Mouse (Mus musculus) hindbrain, embryonic 13.5 days (tissue): ENCODE measurements at regions not wholly inside any gene's neighbourhood (a gene's known extent, or its start where the extent isn't known, plus 50 kb on each side); places are given as distances from the start of the nearest gene placed in this dataset.

ENCODE experiments used
- ATAC-seq: fragments of 200-750 bp; cut with Nextera tagmentation; 2 replicates; pipeline ENCODE4 v1.8.0; 2017; ENCODE audit warnings: moderate TSS enrichment; ENCODE audit not compliant: low FRiP score
- H3K27ac ChIP-seq: fragments of 300-500 bp; sonication (generic); 2 replicates; pipeline ENCODE4 v1.5.1; 2015; ENCODE audit warnings: inconsistent platforms, mild to moderate bottlenecking, moderate library complexity
- H3K27me3 ChIP-seq: fragments of 300-500 bp; sonication (generic); 2 replicates; pipeline ENCODE4 v1.6.1; 2015; ENCODE audit warnings: mild to moderate bottlenecking, inconsistent platforms
- H3K36me3 ChIP-seq: fragments of 300-500 bp; sonication (generic); 2 replicates; pipeline ENCODE4 v1.6.1; 2015; ENCODE audit warnings: mild to moderate bottlenecking, inconsistent platforms
- H3K4me1 ChIP-seq: fragments of 300-500 bp; sonication (generic); replicated peaks from 2 replicates; pipeline ENCODE4 v1.6.1; 2015; ENCODE audit warnings: inconsistent platforms
- H3K4me2 ChIP-seq: fragments of 300-500 bp; sonication (generic); 2 replicates; pipeline ENCODE4 v1.6.1; 2015; ENCODE audit warnings: inconsistent platforms, mild to moderate bottlenecking, moderate library complexity
- H3K4me3 ChIP-seq: fragments of 300-500 bp; sonication (generic); 2 replicates; pipeline ENCODE4 v1.5.1; 2015; ENCODE audit warnings: mild to moderate bottlenecking, inconsistent platforms
- H3K9ac ChIP-seq: fragments of 300-500 bp; sonication (generic); 2 replicates; pipeline ENCODE4 v1.6.1; 2015; ENCODE audit warnings: mild to moderate bottlenecking, inconsistent platforms
- H3K9me3 ChIP-seq: fragments of 300-500 bp; sonication (generic); 2 replicates; pipeline ENCODE4 v1.6.1; 2016; ENCODE audit warnings: inconsistent platforms
- WGBS: fragments of 180-500 bp; shearing (Covaris S2); methylation state at CpG from one replicate; pipeline ENCODE4 v1.1.7; 2015; 5-methylcytosine and 5-hydroxymethylcytosine counted together

GRCm38 (mm10) chr3:9128407-9128806 lies 481.5 kb downstream of the Zfp704 start:
- 90% methylated on average over 4 of the region's 4 CpGs for WGBS

DNA sequence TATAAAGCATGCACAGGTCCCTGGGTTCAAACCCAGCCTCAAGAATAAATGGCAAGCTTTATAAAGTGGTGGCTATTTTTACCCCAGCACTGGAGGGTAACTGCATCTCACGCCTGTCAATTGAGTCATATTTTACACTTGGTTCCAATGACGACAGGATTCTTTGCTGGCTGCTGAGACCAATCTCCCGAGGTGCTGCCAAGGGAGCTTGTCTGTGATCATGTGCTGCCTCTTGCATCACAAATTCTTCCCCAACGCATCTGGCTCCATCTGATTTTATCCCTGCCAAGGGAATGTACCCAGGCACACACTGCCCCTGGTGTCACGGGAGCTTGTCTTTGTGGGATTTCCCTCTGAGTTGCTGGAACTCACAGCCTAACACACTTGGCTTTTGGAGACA lies 486.8 kb downstream of the Zfp704 start:
- H3K4me3 ChIP-seq = no peak overlapping the region
- no peak overlapping the region for H3K4me2 ChIP-seq
- H3K4me1 ChIP-seq = 0 out of 2 replicates have a peak, but pooled peaks cover 2% of the 10 kb centered on the region
- no peak overlapping the region for H3K27ac ChIP-seq
- ATAC-seq = no peak
- 60% methylated on average over 5 of the region's 5 CpGs for WGBS
- H3K9me3 ChIP-seq = no peaks in the 10 kb centered on the region
- H3K27me3 ChIP-seq = no peaks in the 10 kb centered on the region
- no peaks in the 10 kb centered on the region for H3K36me3 ChIP-seq
- no peak overlapping the region for H3K9ac ChIP-seq

More at GRCm38 (mm10) chr3:9128407-9128806, 481.5 kb downstream of the Zfp704 start:
- Histone ChIP-seq H3K4me1 (0 out of 2 replicates have a peak, but pooled peaks cover under 1% of the 10 kb centered on the region), H3K27ac (no peak overlapping the region), H3K9me3 (no peaks in the 10 kb centered on the region), H3K36me3 (no peaks in the 10 kb centered on the region), H3K9ac (no peak overlapping the region), H3K4me2 (no peak overlapping the region), H3K4me3 (no peak overlapping the region), H3K27me3 (no peaks in the 10 kb centered on the region)
- no peak for ATAC-seq

DNA sequence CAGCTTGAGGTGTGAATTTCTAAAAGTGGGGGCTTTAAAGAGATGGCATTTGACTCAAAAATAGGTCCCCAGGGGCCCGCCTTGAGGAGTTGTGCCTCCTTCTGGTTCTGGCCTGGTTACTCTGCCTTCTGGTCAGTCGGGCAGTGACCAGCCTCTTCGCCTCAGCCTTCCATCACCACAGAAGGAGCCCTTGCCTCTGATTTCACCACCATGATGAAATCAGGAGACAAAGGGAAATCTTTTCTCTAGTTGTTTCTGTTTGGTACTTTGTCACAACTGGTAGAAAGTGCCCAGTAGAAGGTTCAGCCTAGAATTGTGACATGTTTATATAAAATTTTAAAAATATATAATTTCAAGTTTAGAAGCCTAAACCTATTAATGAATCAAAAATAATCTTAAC lies 492.0 kb downstream of the Zfp704 start:
- no peak overlapping the region for H3K4me2 ChIP-seq
- H3K27me3 ChIP-seq = no peaks in the 10 kb centered on the region
- WGBS = 88% methylated on average over 3 of the region's 3 CpGs
- no peak overlapping the region for H3K27ac ChIP-seq
- no peak overlapping the region for H3K9ac ChIP-seq
- H3K36me3 ChIP-seq = no peaks in the 10 kb centered on the region
- no peak overlapping the region for H3K4me3 ChIP-seq
- no peak for ATAC-seq
- no peaks in the 10 kb centered on the region for H3K4me1 ChIP-seq
- no peaks in the 10 kb centered on the region for H3K9me3 ChIP-seq

- Histone ChIP-seq H3K4me1 (no peaks in the 10 kb centered on the region), H3K9ac (no peak overlapping the region), H3K27me3 (no peaks in the 10 kb centered on the region), H3K4me2 (no peak overlapping the region), H3K36me3 (no peaks in the 10 kb centered on the region), H3K27ac (no peak overlapping the region), H3K4me3 (no peak overlapping the region), H3K9me3 (no peaks in the 10 kb centered on the region)
- WGBS = 90% methylated on average over 5 of the region's 5 CpGs
- ATAC-seq = no peak
Observed at GRCm38 (mm10) chr3:9113410-9113809, 496.5 kb downstream of the Zfp704 start.

DNA sequence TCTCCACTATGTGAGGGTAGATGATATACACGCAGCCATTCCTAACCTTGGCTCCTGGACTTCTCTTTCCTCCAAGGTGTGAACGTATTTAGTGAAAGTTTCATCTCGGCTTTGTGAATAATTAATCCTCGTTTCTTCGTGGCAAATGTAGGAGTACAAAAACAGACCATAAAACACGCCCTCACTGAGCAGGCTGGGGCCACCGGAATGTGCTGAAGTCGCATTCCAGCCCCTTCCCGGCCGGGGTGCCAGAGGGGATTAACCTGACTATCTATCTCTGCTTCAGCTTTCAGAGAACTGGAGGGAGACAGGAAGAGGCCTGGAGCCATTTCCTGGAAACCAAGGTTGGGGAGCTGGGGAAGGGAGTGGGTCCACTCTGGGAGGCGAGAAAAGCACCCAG lies 499.1 kb downstream of the Zfp704 start:
- H3K4me2 ChIP-seq = no peak overlapping the region
- H3K36me3 ChIP-seq = no peaks in the 10 kb centered on the region
- no peak overlapping the region for H3K4me3 ChIP-seq
- 48% methylated on average over 11 of the region's 11 CpGs for WGBS
- H3K27ac ChIP-seq = no peak overlapping the region
- H3K27me3 ChIP-seq = no peaks in the 10 kb centered on the region
- H3K4me1 ChIP-seq = no peaks in the 10 kb centered on the region
- no peak for ATAC-seq
- no peaks in the 10 kb centered on the region for H3K9me3 ChIP-seq
- H3K9ac ChIP-seq = no peak overlapping the region

GRCm38 (mm10) chr3:9109991-9110390 lies 499.9 kb downstream of the Zfp704 start:
- Histone ChIP-seq H3K27me3 (no peaks in the 10 kb centered on the region), H3K9me3 (no peaks in the 10 kb centered on the region), H3K4me3 (no peak overlapping the region), H3K36me3 (no peaks in the 10 kb centered on the region), H3K9ac (no peak overlapping the region), H3K4me1 (no peaks in the 10 kb centered on the region), H3K27ac (no peak overlapping the region), H3K4me2 (no peak overlapping the region)
- WGBS = 46% methylated on average over 8 of the region's 8 CpGs
- ATAC-seq = no peak

GRCm38 (mm10) chr3:9109485-9109884 lies 500.4 kb downstream of the Zfp704 start:
- no peaks in the 10 kb centered on the region for H3K36me3 ChIP-seq
- ATAC-seq = no peak
- 94% methylated on average over 5 of the region's 5 CpGs for WGBS
- no peak overlapping the region for H3K4me2 ChIP-seq
- H3K9ac ChIP-seq = no peak overlapping the region
- no peaks in the 10 kb centered on the region for H3K27me3 ChIP-seq
- no peaks in the 10 kb centered on the region for H3K9me3 ChIP-seq
- H3K4me3 ChIP-seq = no peak overlapping the region
- H3K27ac ChIP-seq = no peak overlapping the region
- H3K4me1 ChIP-seq = no peaks in the 10 kb centered on the region

- no peaks in the 10 kb centered on the region for H3K36me3 ChIP-seq
- H3K9ac ChIP-seq = no peak overlapping the region
- no peaks in the 10 kb centered on the region for H3K27me3 ChIP-seq
- WGBS = 73% methylated on average over 15 of the region's 15 CpGs
- H3K27ac ChIP-seq = no peak overlapping the region
- no peaks in the 10 kb centered on the region for H3K4me1 ChIP-seq
- no peaks in the 10 kb centered on the region for H3K9me3 ChIP-seq
- no peak overlapping the region for H3K4me2 ChIP-seq
- no peak for ATAC-seq
- H3K4me3 ChIP-seq = no peak overlapping the region
Observed at GRCm38 (mm10) chr3:9107766-9108410, 502.0 kb downstream of the Zfp704 start.

- Histone ChIP-seq H3K4me2 (no peak overlapping the region), H3K27me3 (no peaks in the 10 kb centered on the region), H3K4me3 (no peak overlapping the region), H3K4me1 (no peaks in the 10 kb centered on the region), H3K27ac (no peak overlapping the region), H3K9me3 (no peaks in the 10 kb centered on the region), H3K9ac (no peak overlapping the region), H3K36me3 (no peaks in the 10 kb centered on the region)
- no peak for ATAC-seq
- 71% methylated on average over 8 of the region's 8 CpGs for WGBS
Observed at GRCm38 (mm10) chr3:9105191-9105926, 504.5 kb downstream of the Zfp704 start.

DNA sequence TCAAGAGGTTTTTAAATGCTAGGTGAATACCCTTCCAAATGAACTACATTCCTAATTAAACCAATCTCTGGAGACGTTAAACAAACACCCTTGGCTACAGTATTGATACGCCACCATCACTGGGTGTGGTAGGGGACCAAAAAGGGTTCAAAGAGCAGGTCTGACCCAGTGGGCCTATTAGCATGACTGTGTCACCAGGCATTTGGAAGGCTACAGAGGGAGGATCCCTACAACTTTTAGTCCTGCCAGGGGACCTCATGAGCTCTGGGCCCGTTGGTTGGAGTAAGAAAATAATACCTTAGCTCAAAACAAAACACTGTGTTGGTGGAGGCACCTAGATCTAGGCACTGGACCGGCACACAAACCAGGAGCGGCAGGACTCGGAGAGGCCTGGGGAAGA lies 506.4 kb downstream of the Zfp704 start:
- ATAC-seq = no peak
- WGBS = 81% methylated on average over 6 of the region's 6 CpGs
- Histone ChIP-seq H3K9me3 (no peaks in the 10 kb centered on the region), H3K4me2 (no peak overlapping the region), H3K27me3 (no peaks in the 10 kb centered on the region), H3K27ac (no peak overlapping the region), H3K36me3 (no peaks in the 10 kb centered on the region), H3K4me1 (no peaks in the 10 kb centered on the region), H3K4me3 (no peak overlapping the region), H3K9ac (no peak overlapping the region)

- Histone ChIP-seq H3K9ac (no peak overlapping the region), H3K27ac (no peak overlapping the region), H3K36me3 (no peaks in the 10 kb centered on the region), H3K4me3 (no peak overlapping the region), H3K4me1 (no peaks in the 10 kb centered on the region), H3K27me3 (no peaks in the 10 kb centered on the region), H3K9me3 (no peaks in the 10 kb centered on the region), H3K4me2 (no peak overlapping the region)
- WGBS = 70% methylated on average over 3 of the region's 3 CpGs
- ATAC-seq = no peak
Observed at GRCm38 (mm10) chr3:9101240-9101639, 508.6 kb downstream of the Zfp704 start.

- no peak overlapping the region for H3K9ac ChIP-seq
- no peaks in the 10 kb centered on the region for H3K36me3 ChIP-seq
- H3K4me2 ChIP-seq = no peak overlapping the region
- no peaks in the 10 kb centered on the region for H3K9me3 ChIP-seq
- WGBS = 83% methylated on average over 8 of the region's 8 CpGs
- no peaks in the 10 kb centered on the region for H3K27me3 ChIP-seq
- no peak overlapping the region for H3K4me3 ChIP-seq
- ATAC-seq = no peak
- no peaks in the 10 kb centered on the region for H3K4me1 ChIP-seq
- no peak overlapping the region for H3K27ac ChIP-seq
Observed at GRCm38 (mm10) chr3:9100761-9101160, 509.1 kb downstream of the Zfp704 start.

GRCm38 (mm10) chr3:9098441-9098840 lies 511.4 kb downstream of the Zfp704 start:
- Histone ChIP-seq H3K27me3 (no peaks in the 10 kb centered on the region), H3K9ac (no peak overlapping the region), H3K9me3 (no peaks in the 10 kb centered on the region), H3K36me3 (no peaks in the 10 kb centered on the region), H3K4me1 (no peaks in the 10 kb centered on the region), H3K4me3 (no peak overlapping the region), H3K27ac (no peak overlapping the region), H3K4me2 (no peak overlapping the region)
- WGBS = 81% methylated on average over 10 of the region's 10 CpGs
- no peak for ATAC-seq
